Mouse (Mus musculus): ENCODE measurements around the gene Akap2.

DNA sequence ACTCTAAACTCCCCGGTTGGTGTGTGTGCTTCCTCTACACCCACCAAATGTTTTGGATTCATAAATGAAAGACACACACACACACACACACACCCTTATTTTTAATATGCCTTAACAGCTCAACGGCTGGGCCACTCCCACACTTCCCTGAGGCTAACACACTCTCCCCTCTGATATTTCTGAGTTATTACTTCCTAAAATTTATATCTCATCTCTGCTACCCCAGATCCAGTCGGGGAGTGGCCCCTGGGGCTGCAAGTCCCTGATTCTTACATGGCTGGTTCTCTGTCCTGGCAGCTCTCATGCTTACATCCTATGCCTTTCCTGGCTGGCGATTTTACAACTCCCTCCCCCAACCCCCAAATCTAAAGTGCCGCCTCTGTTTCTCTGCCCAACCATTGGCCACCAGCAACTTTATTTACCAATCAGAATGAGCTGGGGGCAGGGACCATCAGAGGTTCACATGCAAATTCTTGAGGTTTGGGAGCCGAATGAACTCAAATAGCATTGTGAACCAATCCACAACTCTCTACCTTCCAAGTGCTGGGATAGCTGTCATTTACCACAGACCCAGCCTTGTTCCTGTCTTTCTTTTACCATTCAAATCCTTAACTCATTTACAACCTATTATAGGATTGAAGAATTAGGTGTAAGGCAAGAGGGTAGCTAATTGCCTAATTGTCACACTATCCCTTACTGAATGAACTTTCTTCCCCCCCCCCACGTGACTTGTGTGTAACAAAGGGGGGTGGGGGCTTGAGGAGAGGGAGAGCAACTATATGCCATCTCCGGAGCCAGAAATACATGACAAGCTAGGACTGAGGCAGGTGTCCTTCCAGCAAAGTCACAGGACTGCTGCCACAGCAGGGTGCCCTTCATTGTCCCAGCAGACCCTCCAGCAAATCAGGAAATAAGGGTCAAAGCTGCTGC is 202.3 kb downstream of the Akap2 start:
- TF ChIP-seq CTCF (IDR thresholded peaks at IDR 0.05; ENCODE audit: insufficient read depth, low read length) (no peak), POLR2A (IDR thresholded peaks at IDR 0.05; ENCODE audit: borderline replicate concordance, extremely low read depth, low read depth, low read length) (no peak)
